Mouse (Mus musculus): ENCODE measurements around the gene Npepps.

- TF ChIP-seq CTCF (IDR thresholded peaks at IDR 0.05): no peak
- TF ChIP-seq POLR2A (IDR thresholded peaks at IDR 0.05; ENCODE audit: insufficient read depth, low read depth, low read length): no peak
Observed at GRCm38 (mm10) chr11:97156999-97157398, 123.4 kb downstream of the Npepps start.

All from heart, adult 2 months (tissue).